Mouse (Mus musculus): ENCODE data around the gene Galntl6. TPM values are rescaled to one million over a fixed set of nuclear protein-coding genes. Genes with fewer than 3 reads are reported as not detected.

Gene Galntl6
- polyA plus RNA-seq, 1 experiment from 2014 or later = not detected

- CTCF ChIA-PET = no interaction called here
- in situ Hi-C loops (cut with MboI; ENCODE audit: low pct_unique_long_range_greater_than_20kb) = no loop called here
- no peak for TF ChIP-seq CTCF (IDR thresholded peaks at IDR 0.05)
- ATAC-seq (no peak), DNase-seq (ENCODE audit: low read depth, low spot score) (no peak)
- H3K27me3 ChIP-seq = no peaks in the 10 kb centered on the region
- POLR2A ChIA-PET = no interaction called here
Observed at GRCm38 (mm10) chr8:58073733-58074132, 838.7 kb downstream of the Galntl6 start.

GRCm38 (mm10) chr8:58032271-58032670, 880.2 kb downstream of the Galntl6 start:
- DNase-seq (ENCODE audit: low read depth, low spot score) = no peak
- no peak for TF ChIP-seq CTCF (IDR thresholded peaks at IDR 0.05)
- ChIA-PET CTCF (no interaction called here), POLR2A (no interaction called here)
- in situ Hi-C loops (cut with MboI; ENCODE audit: low pct_unique_long_range_greater_than_20kb) = no loop called here
- ATAC-seq = no peak
- H3K27me3 ChIP-seq = no peaks in the 10 kb centered on the region

DNA sequence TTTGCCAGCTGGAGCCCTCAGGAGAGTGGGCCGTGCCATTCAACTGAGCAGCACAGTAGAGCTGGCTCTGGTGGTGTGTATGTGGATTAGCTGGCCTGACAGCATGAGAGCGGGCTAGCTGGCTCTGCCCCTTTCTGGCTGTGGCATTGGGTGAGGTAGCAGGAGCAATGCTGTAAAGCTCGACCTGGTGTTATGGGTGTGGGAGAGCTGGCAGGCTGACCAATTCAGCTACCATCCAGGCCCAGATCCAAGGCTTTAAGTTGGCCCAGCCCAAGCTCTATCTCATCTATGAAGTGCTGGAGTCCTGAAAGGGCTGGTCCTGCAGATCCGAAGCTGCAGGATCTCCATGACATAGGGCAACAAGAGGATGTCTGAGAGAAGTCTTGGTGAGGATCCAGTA, 886.9 kb downstream of the Galntl6 start:
- ATAC-seq = no peak
- CTCF ChIA-PET = no interaction called here
- in situ Hi-C loops (cut with MboI; ENCODE audit: low pct_unique_long_range_greater_than_20kb) = no loop called here

GRCm38 (mm10) chr8:58025094-58025493, 887.3 kb downstream of the Galntl6 start:
- no peak for TF ChIP-seq CTCF (IDR thresholded peaks at IDR 0.05)
- H3K27me3 ChIP-seq = no peaks in the 10 kb centered on the region
- POLR2A ChIA-PET = no interaction called here
- CTCF ChIA-PET = no interaction called here
- no peak for DNase-seq (ENCODE audit: low read depth, low spot score)
- ATAC-seq = no peak
- in situ Hi-C loops (cut with MboI; ENCODE audit: low pct_unique_long_range_greater_than_20kb) = no loop called here

More for the DNA sequence above, 886.9 kb downstream of the Galntl6 start:
- TF ChIP-seq CTCF (IDR thresholded peaks at IDR 0.05) = no peak
- DNase-seq (ENCODE audit: low read depth, low spot score) = no peak
- POLR2A ChIA-PET = no interaction called here
- H3K27me3 ChIP-seq = no peaks in the 10 kb centered on the region

GRCm38 (mm10) chr8:58023426-58024176, 888.8 kb downstream of the Galntl6 start:
- no peaks in the 10 kb centered on the region for H3K27me3 ChIP-seq
- DNase-seq (ENCODE audit: low read depth, low spot score) = no peak
- ChIA-PET POLR2A (no interaction called here), CTCF (no interaction called here)
- no peak for ATAC-seq
- in situ Hi-C loops (cut with MboI; ENCODE audit: low pct_unique_long_range_greater_than_20kb) = no loop called here
- TF ChIP-seq CTCF (IDR thresholded peaks at IDR 0.05) = no peak

- ATAC-seq (no peak), DNase-seq (ENCODE audit: low read depth, low spot score) (no peak)
- in situ Hi-C loops (cut with MboI; ENCODE audit: low pct_unique_long_range_greater_than_20kb) = no loop called here
- CTCF ChIA-PET = no interaction called here
- TF ChIP-seq CTCF (IDR thresholded peaks at IDR 0.05) = no peak
- POLR2A ChIA-PET = no interaction called here
- H3K27me3 ChIP-seq = no peaks in the 10 kb centered on the region
Observed at GRCm38 (mm10) chr8:57989428-57990171, 922.8 kb downstream of the Galntl6 start.

- peaks cover 10% of the 10 kb centered on the region for H3K27me3 ChIP-seq
- no peak for TF ChIP-seq CTCF (IDR thresholded peaks at IDR 0.05)
- DNase-seq (ENCODE audit: low read depth, low spot score) (no peak), ATAC-seq (no peak)
- in situ Hi-C loops (cut with MboI; ENCODE audit: low pct_unique_long_range_greater_than_20kb) = no loop called here
- POLR2A ChIA-PET = no interaction called here
- CTCF ChIA-PET = no interaction called here
Observed at GRCm38 (mm10) chr8:57977372-57977771, 935.1 kb downstream of the Galntl6 start.

DNA sequence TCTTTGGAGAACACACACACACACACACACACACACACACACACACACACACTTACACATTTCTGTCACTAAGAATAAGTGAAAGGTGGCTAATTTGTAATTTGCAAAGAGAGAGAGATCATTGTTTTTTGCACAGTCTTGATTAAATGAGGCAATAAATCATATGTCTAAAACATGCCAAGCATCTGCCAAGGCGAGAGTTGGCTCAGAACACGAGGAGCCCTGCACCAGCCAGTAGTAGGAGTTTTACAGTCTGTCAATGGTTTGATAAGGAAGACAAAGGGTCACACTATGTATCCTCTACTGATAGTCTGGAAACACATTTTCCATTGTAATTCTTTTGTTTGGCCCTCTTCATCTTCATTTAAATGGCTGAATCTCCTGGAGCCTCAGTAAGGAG, 938.3 kb downstream of the Galntl6 start:
- TF ChIP-seq CTCF (IDR thresholded peaks at IDR 0.05) = no peak
- ChIA-PET POLR2A (no interaction called here), CTCF (no interaction called here)
- no peak for ATAC-seq
- no peak for DNase-seq (ENCODE audit: low read depth, low spot score)
- in situ Hi-C loops (cut with MboI; ENCODE audit: low pct_unique_long_range_greater_than_20kb) = no loop called here
- H3K27me3 ChIP-seq = peaks cover 11% of the 10 kb centered on the region

DNA sequence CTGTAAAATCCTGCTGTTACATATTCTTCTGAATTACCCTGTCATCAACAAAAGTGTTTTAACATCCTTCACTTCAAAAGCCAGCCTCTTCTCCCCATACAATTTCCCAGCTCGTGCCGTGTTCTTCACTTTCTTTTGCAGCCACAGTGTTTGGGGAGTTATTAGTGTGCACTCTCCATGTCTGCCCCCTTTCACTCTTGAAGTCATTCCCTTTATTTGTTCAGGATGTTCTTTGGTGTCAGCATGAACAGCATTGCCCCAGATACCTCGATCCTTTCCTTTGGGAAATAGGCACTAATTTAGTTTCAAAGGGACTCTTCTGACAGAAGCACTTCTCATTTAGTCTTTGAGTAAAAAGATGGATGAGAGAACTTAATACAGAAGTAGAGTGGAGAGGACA, 939.6 kb downstream of the Galntl6 start:
- ChIA-PET POLR2A (no interaction called here), CTCF (no interaction called here)
- no peak for TF ChIP-seq CTCF (IDR thresholded peaks at IDR 0.05)
- ATAC-seq (no peak), DNase-seq (ENCODE audit: low read depth, low spot score) (no peak)
- in situ Hi-C loops (cut with MboI; ENCODE audit: low pct_unique_long_range_greater_than_20kb) = no loop called here
- H3K27me3 ChIP-seq = peaks cover 17% of the 10 kb centered on the region

- TF ChIP-seq CTCF (IDR thresholded peaks at IDR 0.05) = peak; percentile 57
- ATAC-seq = no peak
- no peak for DNase-seq (ENCODE audit: low read depth, low spot score)
- in situ Hi-C loops (cut with MboI; ENCODE audit: low pct_unique_long_range_greater_than_20kb) = no loop called here
- POLR2A ChIA-PET = interaction anchor here (0.6 kb wide), 1 partner anchor 394 kb away, joined by 3 read pairs; no protein-coding TSS in a partner anchor
- CTCF ChIA-PET = no interaction called here
- peaks cover 12% of the 10 kb centered on the region for H3K27me3 ChIP-seq
Observed at GRCm38 (mm10) chr8:57966676-57967075, 945.8 kb downstream of the Galntl6 start.

DNA sequence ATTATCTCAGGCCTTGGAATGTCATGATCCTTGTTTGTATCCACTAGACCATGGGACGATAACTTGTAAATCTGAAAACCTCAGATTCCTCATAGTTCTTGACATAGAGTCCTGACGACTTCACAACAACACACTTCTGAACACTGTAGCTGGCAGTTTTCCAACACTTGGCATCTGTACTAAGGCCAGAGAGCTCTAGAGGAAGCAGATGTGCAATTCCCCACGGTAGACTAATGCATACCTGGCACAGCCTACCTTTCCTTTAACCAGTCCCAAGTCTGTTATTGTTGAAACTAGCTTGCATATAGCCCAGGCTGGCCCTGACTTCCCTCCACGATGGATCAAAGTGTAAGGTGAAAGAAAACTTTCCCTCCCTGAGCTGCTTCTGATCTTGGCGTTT, 946.9 kb downstream of the Galntl6 start:
- in situ Hi-C loops (cut with MboI; ENCODE audit: low pct_unique_long_range_greater_than_20kb) = no loop called here
- CTCF ChIA-PET = no interaction called here
- POLR2A ChIA-PET = no interaction called here
- H3K27me3 ChIP-seq = peaks cover 12% of the 10 kb centered on the region
- ATAC-seq = no peak
- TF ChIP-seq CTCF (IDR thresholded peaks at IDR 0.05) = no peak
- no peak for DNase-seq (ENCODE audit: low read depth, low spot score)
